Mouse (Mus musculus): ENCODE measurements at regions not wholly inside any gene's neighbourhood (a gene's known extent, or its start where the extent isn't known, plus 50 kb on each side); places are given as distances from the start of the nearest gene placed in this dataset.

- DNase-seq (ENCODE audit: low read depth in 1 of 2, low spot score in 2 of 2): no peak
These were observed 237.1 kb downstream of the Rps15a start for GRCm38 (mm10) chr7:117878903-117879302.

GRCm38 (mm10) chr7:117875241-117875640 lies 240.7 kb downstream of the Rps15a start:
- DNase-seq (ENCODE audit: low read depth in 1 of 2, low spot score in 2 of 2): no peak

- no peak for DNase-seq (ENCODE audit: low read depth in 1 of 2, low spot score in 2 of 2)
These were observed 256.6 kb downstream of the Rps15a start for GRCm38 (mm10) chr7:117859419-117859818.

- no peak for DNase-seq (ENCODE audit: low read depth in 1 of 2, low spot score in 2 of 2)
These were observed 260.0 kb downstream of the Rps15a start for GRCm38 (mm10) chr7:117855955-117856354.

GRCm38 (mm10) chr7:117853716-117854115 lies 262.3 kb downstream of the Rps15a start:
- DNase-seq (ENCODE audit: low read depth in 1 of 2, low spot score in 2 of 2): no peak

GRCm38 (mm10) chr7:117852866-117853265 lies 263.1 kb downstream of the Rps15a start:
- no peak for DNase-seq (ENCODE audit: low read depth in 1 of 2, low spot score in 2 of 2)

- no peak for DNase-seq (ENCODE audit: low read depth in 1 of 2, low spot score in 2 of 2)
These were observed 265.2 kb downstream of the Rps15a start for GRCm38 (mm10) chr7:117850822-117851221.

- no peak for DNase-seq (ENCODE audit: low read depth in 1 of 2, low spot score in 2 of 2)
These were observed 269.9 kb downstream of the Rps15a start for GRCm38 (mm10) chr7:117846041-117846440.

- no peak for DNase-seq (ENCODE audit: low read depth in 1 of 2, low spot score in 2 of 2)
These were observed 273.2 kb downstream of the Rps15a start for GRCm38 (mm10) chr7:117842780-117843179.

GRCm38 (mm10) chr7:117795035-117795434 lies 321.0 kb downstream of the Rps15a start:
- DNase-seq (ENCODE audit: low read depth in 1 of 2, low spot score in 2 of 2): no peak

GRCm38 (mm10) chr7:117793991-117794390 lies 322.0 kb downstream of the Rps15a start:
- no peak for DNase-seq (ENCODE audit: low read depth in 1 of 2, low spot score in 2 of 2)

- DNase-seq (ENCODE audit: low read depth in 1 of 2, low spot score in 2 of 2): no peak
These were observed 323.5 kb downstream of the Rps15a start for GRCm38 (mm10) chr7:117792456-117792855.

- no peak for DNase-seq (ENCODE audit: low read depth in 1 of 2, low spot score in 2 of 2)
These were observed 337.0 kb downstream of the Rps15a start for GRCm38 (mm10) chr7:117778996-117779395.

- DNase-seq (ENCODE audit: low read depth in 1 of 2, low spot score in 2 of 2): no peak
These were observed 338.1 kb downstream of the Rps15a start for GRCm38 (mm10) chr7:117777921-117778320.

GRCm38 (mm10) chr7:117771836-117772235 lies 344.2 kb downstream of the Rps15a start:
- no peak for DNase-seq (ENCODE audit: low read depth in 1 of 2, low spot score in 2 of 2)

- no peak for DNase-seq (ENCODE audit: low read depth in 1 of 2, low spot score in 2 of 2)
These were observed 356.5 kb downstream of the Rps15a start for GRCm38 (mm10) chr7:117759506-117759905.

GRCm38 (mm10) chr7:117757033-117757432 lies 359.0 kb downstream of the Rps15a start:
- DNase-seq (ENCODE audit: low read depth in 1 of 2, low spot score in 2 of 2): no peak

GRCm38 (mm10) chr7:117755830-117756229 lies 360.2 kb downstream of the Rps15a start:
- no peak for DNase-seq (ENCODE audit: low read depth in 1 of 2, low spot score in 2 of 2)

- DNase-seq (ENCODE audit: low read depth in 1 of 2, low spot score in 2 of 2): no peak
These were observed 362.7 kb downstream of the Rps15a start for GRCm38 (mm10) chr7:117753296-117753695.

- DNase-seq (ENCODE audit: low read depth in 1 of 2, low spot score in 2 of 2): no peak
These were observed 363.4 kb downstream of the Rps15a start for GRCm38 (mm10) chr7:117752302-117753185.

- DNase-seq (ENCODE audit: low read depth in 1 of 2, low spot score in 2 of 2): no peak
These were observed 367.2 kb downstream of the Xylt1 start for GRCm38 (mm10) chr7:117747991-117748390.

GRCm38 (mm10) chr7:117746393-117746792 lies 365.6 kb downstream of the Xylt1 start:
- no peak for DNase-seq (ENCODE audit: low read depth in 1 of 2, low spot score in 2 of 2)

GRCm38 (mm10) chr7:117739706-117740105 lies 358.9 kb downstream of the Xylt1 start:
- no peak for DNase-seq (ENCODE audit: low read depth in 1 of 2, low spot score in 2 of 2)
